Mouse (Mus musculus) small intestine, adult 2 months (tissue): Measurements from ENCODE around the gene Tlr13. TPM values are rescaled to one million over a fixed set of nuclear protein-coding genes. Genes with fewer than 3 reads are reported as not detected.

ENCODE experiments used
- H3K27ac ChIP-seq: fragments of 200-500 bp; 2 replicates; pipeline ENCODE4 v1.5.1; 2012; ENCODE audit warnings: low read depth, low read length, control low read depth, inconsistent platforms; ENCODE audit not compliant: insufficient read depth
- H3K27me3 ChIP-seq: fragments of 200-500 bp; 2 replicates; pipeline ENCODE4 v1.6.1; 2012; ENCODE audit warnings: mild to moderate bottlenecking, moderate library complexity, low read length, inconsistent platforms; ENCODE audit not compliant: control insufficient read depth, insufficient read depth
- H3K36me3 ChIP-seq: fragments of 200-500 bp; 2 replicates; pipeline ENCODE4 v1.6.1; 2012; ENCODE audit warnings: mild to moderate bottlenecking, low read length, control low read depth, inconsistent platforms; ENCODE audit not compliant: control insufficient read depth, insufficient read depth
- H3K4me1 ChIP-seq: fragments of 200-500 bp; 2 replicates; pipeline ENCODE4 v1.6.1; 2012; ENCODE audit warnings: low read length, inconsistent platforms, mixed read lengths; ENCODE audit not compliant: control insufficient read depth, insufficient read depth, insufficient read length
- H3K4me3 ChIP-seq: fragments of 200-500 bp; 2 replicates; pipeline ENCODE4 v1.5.1; 2012; ENCODE audit warnings: low read depth, mild to moderate bottlenecking, control low read depth, inconsistent platforms, low read length, moderate library complexity
- CTCF ChIP-seq: fragments of 200-500 bp; IDR thresholded peaks from 2 replicates; pipeline ENCODE4 v1.5.1; 2012; ENCODE audit warnings: low read depth, mild to moderate bottlenecking, control low read depth, inconsistent platforms, low read length, moderate library complexity, mixed read lengths; ENCODE audit not compliant: insufficient replicate concordance, insufficient read length; ENCODE audit errors: extremely low read depth
- POLR2A ChIP-seq: fragments of 200-500 bp; IDR thresholded peaks from 2 replicates; pipeline ENCODE4 v1.6.1; 2012; ENCODE audit warnings: low read depth, mild to moderate bottlenecking, control low read depth, inconsistent platforms, low read length, moderate library complexity
- WGBS: fragments of 180-500 bp; shearing (Covaris S2); methylation state at CpG from one replicate; pipeline ENCODE4 v1.1.7; 2018; 5-methylcytosine and 5-hydroxymethylcytosine counted together
- polyA plus RNA-seq: library from polyadenylated mRNA; depleted of rRNA; stranded (reverse); fragments of >200 nt; gene quantifications from 2 replicates; pipeline ENCODE4 v1.2.3, GENCODE M21; 2012; rRNA removed

The Tlr13 gene
- 0.11 and 0.30 TPM in 2 replicates for polyA plus RNA-seq

- TF ChIP-seq CTCF (no peak), POLR2A (no peak)
- Histone ChIP-seq H3K36me3 (no peaks in the 10 kb centered on the region), H3K27me3 (no peaks in the 10 kb centered on the region), H3K4me1 (no peaks in the 10 kb centered on the region), H3K4me3 (no peak within 1 kb of the TSS), H3K27ac (no peak within 1 kb of the TSS)
- WGBS, result 92% methylated on average over 6 of the region's 6 CpGs
These were observed at the start of gene Tlr13 for GRCm38 (mm10) chrX:106142936-106143335. Gene Tlr13 (plus strand): TSS chrX:106143204.

- H3K27me3 ChIP-seq, result no peaks in the 10 kb centered on the region
- TF ChIP-seq CTCF, result peak; percentile 52; the same call in 1 of the 2 replicates
- TF ChIP-seq POLR2A, result no peak
- peaks cover 14% of the 10 kb centered on the region; the same call in 1 of the 2 replicates for H3K36me3 ChIP-seq
- 38% methylated on average over 2 of the region's 2 CpGs for WGBS
- H3K4me1 ChIP-seq, result no peaks in the 10 kb centered on the region
- no peak overlapping the region for H3K27ac ChIP-seq
- no peak overlapping the region for H3K4me3 ChIP-seq
These were observed 37.5 kb upstream of the Tlr13 start for GRCm38 (mm10) chrX:106105464-106105863.

GRCm38 (mm10) chrX:106113881-106114280, 29.1 kb upstream of the Tlr13 start:
- 88% methylated on average over 4 of the region's 4 CpGs for WGBS
- H3K36me3 ChIP-seq, result peaks cover 7% of the 10 kb centered on the region
- H3K4me3 ChIP-seq, result no peak overlapping the region
- TF ChIP-seq CTCF (no peak), POLR2A (no peak)
- H3K27ac ChIP-seq, result no peak overlapping the region
- no peaks in the 10 kb centered on the region for H3K4me1 ChIP-seq
- no peaks in the 10 kb centered on the region for H3K27me3 ChIP-seq

- WGBS, result 63% methylated on average over 1 of the region's 1 CpGs
These were observed 28.3 kb upstream of the Tlr13 start for GRCm38 (mm10) chrX:106114674-106115073.

GRCm38 (mm10) chrX:106122823-106123222, 20.2 kb upstream of the Tlr13 start:
- Histone ChIP-seq H3K27ac (no peak overlapping the region), H3K4me1 (no peaks in the 10 kb centered on the region), H3K27me3 (no peaks in the 10 kb centered on the region), H3K36me3 (peaks cover 5% of the 10 kb centered on the region), H3K4me3 (no peak overlapping the region)
- TF ChIP-seq CTCF (no peak), POLR2A (no peak)
- 73% methylated on average over 2 of the region's 2 CpGs for WGBS

More at GRCm38 (mm10) chrX:106114674-106115073, 28.3 kb upstream of the Tlr13 start:
- H3K27me3 ChIP-seq, result no peaks in the 10 kb centered on the region
- H3K36me3 ChIP-seq, result peaks cover 7% of the 10 kb centered on the region
- H3K4me3 ChIP-seq, result no peak overlapping the region
- no peak overlapping the region for H3K27ac ChIP-seq
- no peaks in the 10 kb centered on the region for H3K4me1 ChIP-seq
- TF ChIP-seq CTCF (no peak), POLR2A (no peak)

- 70% methylated on average over 6 of the region's 6 CpGs for WGBS
- TF ChIP-seq CTCF (no peak), POLR2A (no peak)
- Histone ChIP-seq H3K4me1 (no peaks in the 10 kb centered on the region), H3K27me3 (no peaks in the 10 kb centered on the region), H3K27ac (no peak overlapping the region), H3K36me3 (peaks cover 2% of the 10 kb centered on the region), H3K4me3 (no peak overlapping the region)
These were observed 14.7 kb upstream of the Tlr13 start for GRCm38 (mm10) chrX:106128283-106128682.

- WGBS, result 87% methylated on average over 4 of the region's 4 CpGs
- H3K27ac ChIP-seq, result no peak overlapping the region
- H3K4me1 ChIP-seq, result no peaks in the 10 kb centered on the region
- no peak overlapping the region for H3K4me3 ChIP-seq
- H3K36me3 ChIP-seq, result no peaks in the 10 kb centered on the region; the same call in 1 of the 2 replicates
- TF ChIP-seq POLR2A, result no peak
- TF ChIP-seq CTCF, result no peak
- no peaks in the 10 kb centered on the region for H3K27me3 ChIP-seq
These were observed 13.1 kb upstream of the Tlr13 start for GRCm38 (mm10) chrX:106129877-106130276.

GRCm38 (mm10) chrX:106134916-106135315, 8.1 kb upstream of the Tlr13 start:
- Histone ChIP-seq H3K27ac (0 out of 2 replicates have a peak overlapping the region, but pooled peaks have one; percentile 21), H3K27me3 (no peaks in the 10 kb centered on the region), H3K4me3 (no peak overlapping the region), H3K36me3 (no peaks in the 10 kb centered on the region), H3K4me1 (no peaks in the 10 kb centered on the region)
- 69% methylated on average over 3 of the region's 3 CpGs for WGBS
- no peak for TF ChIP-seq CTCF
